Mouse (Mus musculus) ES-Bruce4 (cell line): ENCODE results near the gene Cxxc4. TPM values are rescaled to one million over a fixed set of nuclear protein-coding genes. Genes with fewer than 3 reads are reported as not detected.

Source experiments
- H3K27ac ChIP-seq: 2 replicates; pipeline ENCODE4 v1.5.1; 2012; ENCODE audit warnings: low read length, inconsistent platforms; ENCODE audit not compliant: insufficient read depth
- H3K27me3 ChIP-seq: 2 replicates; pipeline ENCODE4 v1.6.1; 2012; ENCODE audit warnings: mild to moderate bottlenecking, low read length, inconsistent platforms; ENCODE audit not compliant: control insufficient read depth, poor library complexity, insufficient read depth, severe bottlenecking
- H3K36me3 ChIP-seq: 2 replicates; pipeline ENCODE4 v1.6.1; 2012; ENCODE audit warnings: inconsistent platforms, mild to moderate bottlenecking, low read length, moderate library complexity; ENCODE audit not compliant: control insufficient read depth, poor library complexity, insufficient read depth, severe bottlenecking
- H3K4me1 ChIP-seq: one replicate; pipeline ENCODE4 v1.8.1; 2011; ENCODE audit warnings: low read length; ENCODE audit not compliant: control insufficient read depth, insufficient read depth
- H3K4me3 ChIP-seq: 2 replicates; pipeline ENCODE4 v1.5.1; 2011; ENCODE audit warnings: low read depth, mild to moderate bottlenecking, low read length
- H3K9ac ChIP-seq: 2 replicates; pipeline ENCODE4 v1.6.1; 2012; ENCODE audit warnings: low read depth, mild to moderate bottlenecking, inconsistent platforms; ENCODE audit not compliant: poor library complexity, severe bottlenecking
- H3K9me3 ChIP-seq: replicated peaks from 2 replicates; pipeline ENCODE4 v1.6.1; 2012; ENCODE audit warnings: mild to moderate bottlenecking, low read length, inconsistent platforms; ENCODE audit not compliant: control insufficient read depth, poor library complexity, insufficient read depth, severe bottlenecking
- CTCF ChIP-seq: IDR thresholded peaks from one replicate; pipeline ENCODE4 v1.8.1; 2011; ENCODE audit warnings: low read depth, low read length
- EP300 ChIP-seq: IDR thresholded peaks from 2 replicates; pipeline ENCODE4 v1.6.1; 2011; ENCODE audit warnings: low read depth, low read length; ENCODE audit not compliant: insufficient read depth
- POLR2A ChIP-seq: IDR thresholded peaks from one replicate; pipeline ENCODE4 v1.8.1; 2011; ENCODE audit warnings: low read length; ENCODE audit not compliant: insufficient read depth
- polyA plus RNA-seq: library from polyadenylated mRNA; stranded (reverse); fragments of >200 nt; gene quantifications from 2 replicates; pipeline ENCODE4 v1.2.4, GENCODE M21; 2011; ENCODE audit warnings: low read depth; ENCODE audit not compliant: missing spikeins, insufficient read depth, insufficient read length

Cxxc4 gene
- polyA plus RNA-seq, 1 experiment: 2.9 TPM

- Histone ChIP-seq H3K4me3 (no peak overlapping the region), H3K9me3 (no peaks in the 10 kb centered on the region), H3K4me1 (no peaks in the 10 kb centered on the region), H3K36me3 (no peaks in the 10 kb centered on the region), H3K9ac (no peak overlapping the region), H3K27me3 (peaks cover 11% of the 10 kb centered on the region), H3K27ac (no peak overlapping the region)
- TF ChIP-seq POLR2A (no peak), EP300 (no peak), CTCF (no peak)
Measured at GRCm38 (mm10) chr3:134243168-134243849, 7.0 kb downstream of the Cxxc4 start.

DNA sequence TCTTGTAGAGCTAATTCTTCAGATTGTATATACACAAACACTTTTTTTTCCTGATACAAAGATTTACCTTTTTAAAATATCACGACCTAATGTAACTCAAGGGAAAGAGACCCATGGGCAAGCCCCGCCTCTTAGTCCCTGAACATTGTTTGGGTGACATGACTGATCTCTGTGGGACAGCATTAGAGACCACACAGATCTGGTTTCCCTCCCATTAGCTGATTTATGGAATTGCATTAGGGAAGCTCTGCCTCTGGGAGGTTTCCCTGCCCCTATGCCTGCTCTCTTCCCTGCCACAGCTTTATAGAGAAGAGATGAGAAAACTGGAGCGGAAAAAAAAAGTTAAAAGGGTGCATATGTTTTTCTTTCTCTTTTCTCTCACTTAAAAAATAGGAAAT lies 7.6 kb downstream of the Cxxc4 start:
- no peak overlapping the region for H3K27ac ChIP-seq
- no peak for TF ChIP-seq CTCF
- TF ChIP-seq POLR2A: no peak
- TF ChIP-seq EP300: no peak

DNA sequence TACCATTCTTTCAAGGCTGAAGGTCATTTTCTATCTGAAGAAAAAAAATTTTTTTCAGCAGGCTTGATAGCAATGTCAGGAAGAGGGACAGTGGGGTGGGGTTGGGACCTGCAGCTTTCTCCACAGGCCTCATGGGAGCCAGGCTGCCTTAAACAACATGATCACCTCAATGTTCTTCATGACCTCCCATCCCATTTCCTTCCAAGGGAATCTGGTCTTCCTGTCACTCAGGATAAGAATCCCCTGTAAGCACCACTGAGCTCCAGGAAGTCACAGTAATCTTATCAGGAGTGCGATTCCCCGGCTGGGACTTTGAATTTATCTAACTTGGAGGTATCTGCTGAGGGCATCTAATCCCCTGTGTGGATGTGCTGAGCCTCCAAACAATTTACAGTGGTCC lies 17.9 kb downstream of the Cxxc4 start:
- Histone ChIP-seq H3K9ac (no peak overlapping the region), H3K4me3 (no peak overlapping the region), H3K27ac (no peak overlapping the region), H3K9me3 (no peaks in the 10 kb centered on the region), H3K27me3 (no peaks in the 10 kb centered on the region), H3K4me1 (no peaks in the 10 kb centered on the region), H3K36me3 (no peaks in the 10 kb centered on the region)
- TF ChIP-seq CTCF (no peak), EP300 (no peak), POLR2A (no peak)

More for the DNA sequence above, 7.6 kb downstream of the Cxxc4 start:
- no peaks in the 10 kb centered on the region for H3K36me3 ChIP-seq
- H3K4me3 ChIP-seq: no peak overlapping the region
- H3K27me3 ChIP-seq: peaks cover 11% of the 10 kb centered on the region
- H3K9me3 ChIP-seq: no peaks in the 10 kb centered on the region
- no peaks in the 10 kb centered on the region for H3K4me1 ChIP-seq
- H3K9ac ChIP-seq: no peak overlapping the region

DNA sequence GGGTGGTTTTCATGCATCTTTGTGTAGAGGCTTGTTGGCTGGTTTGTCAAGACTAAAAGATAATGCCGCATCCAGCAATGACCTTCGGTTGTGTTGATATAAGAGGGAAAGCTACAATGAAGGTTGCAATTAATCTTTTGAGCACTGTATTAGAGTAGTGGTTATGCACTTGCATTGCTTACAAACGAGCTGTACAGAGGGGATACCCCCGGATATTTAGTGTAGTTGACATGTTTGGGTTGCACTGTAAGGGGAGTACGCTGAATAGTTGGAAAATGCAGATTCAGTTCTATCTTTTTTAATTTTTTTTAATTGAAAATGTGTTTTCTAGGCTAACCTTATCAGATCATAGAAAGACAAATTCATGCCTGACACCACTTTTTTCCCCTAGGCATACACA lies 22.4 kb downstream of the Cxxc4 start:
- TF ChIP-seq POLR2A (no peak), CTCF (no peak), EP300 (no peak)
- no peaks in the 10 kb centered on the region for H3K4me1 ChIP-seq
- no peaks in the 10 kb centered on the region for H3K36me3 ChIP-seq
- no peak overlapping the region for H3K9ac ChIP-seq
- no peak overlapping the region for H3K27ac ChIP-seq
- H3K9me3 ChIP-seq: no peaks in the 10 kb centered on the region
- no peak overlapping the region for H3K4me3 ChIP-seq
- H3K27me3 ChIP-seq: no peaks in the 10 kb centered on the region

GRCm38 (mm10) chr3:134259300-134259699 lies 23.0 kb downstream of the Cxxc4 start:
- no peak overlapping the region for H3K4me3 ChIP-seq
- H3K27me3 ChIP-seq: no peaks in the 10 kb centered on the region
- no peak for TF ChIP-seq CTCF
- no peak for TF ChIP-seq EP300
- H3K36me3 ChIP-seq: no peaks in the 10 kb centered on the region
- H3K27ac ChIP-seq: no peak overlapping the region
- H3K9ac ChIP-seq: no peak overlapping the region
- H3K9me3 ChIP-seq: no peaks in the 10 kb centered on the region
- no peaks in the 10 kb centered on the region for H3K4me1 ChIP-seq

DNA sequence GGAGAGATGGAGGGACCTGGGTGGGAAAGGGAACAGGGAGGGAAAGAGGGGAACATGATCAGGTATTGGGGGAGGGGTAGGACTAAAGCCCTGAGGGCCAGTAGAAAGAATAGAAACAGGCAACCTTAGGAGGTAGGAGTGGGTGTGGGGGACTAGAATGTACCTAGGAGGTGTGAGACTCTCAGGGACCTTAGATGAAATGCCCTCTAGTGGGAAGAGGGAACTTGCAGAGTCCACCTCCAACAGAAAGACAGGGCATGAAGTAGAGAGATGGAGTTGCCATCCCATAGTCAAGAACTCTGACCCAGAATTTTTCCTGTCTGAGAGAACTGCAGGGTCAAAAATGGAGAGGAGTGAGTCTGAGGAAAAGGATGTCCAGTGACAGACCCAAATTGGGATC lies 43.4 kb downstream of the Cxxc4 start:
- Histone ChIP-seq H3K9me3 (no peaks in the 10 kb centered on the region), H3K36me3 (no peaks in the 10 kb centered on the region), H3K27ac (no peak overlapping the region), H3K4me1 (no peaks in the 10 kb centered on the region), H3K9ac (no peak overlapping the region), H3K4me3 (no peak overlapping the region), H3K27me3 (no peaks in the 10 kb centered on the region)
- TF ChIP-seq EP300: no peak
- no peak for TF ChIP-seq POLR2A
- no peak for TF ChIP-seq CTCF
